Mouse (Mus musculus) CH12.LX (cell line): ENCODE measurements around the gene Gtpbp4. TPM values are rescaled to one million over a fixed set of nuclear protein-coding genes. Genes with fewer than 3 reads are reported as not detected.

Source experiments
- DNase-seq: peaks from one replicate; pipeline ENCODE4 v3.0.0-alpha.2; 2013; ENCODE audit errors: extremely low read depth
- H3K27ac ChIP-seq: 2 replicates; pipeline ENCODE4 v1.5.1; 2012; ENCODE audit warnings: low read depth, mild to moderate bottlenecking, control low read depth, moderate library complexity; ENCODE audit not compliant: insufficient read depth
- H3K27me3 ChIP-seq: replicated peaks from 2 replicates; pipeline ENCODE3; 2012; ENCODE audit warnings: inconsistent platforms
- H3K36me3 ChIP-seq, 2 experiments: replicated peaks in 1 of 2; 2 replicates each; pipeline versions ENCODE3 to v1.6.1; 2012; ENCODE audit warnings: inconsistent platforms in 1 of 2, low read length in 1 of 2, mild to moderate bottlenecking in 1 of 2, mixed read lengths in 1 of 2, moderate library complexity in 1 of 2; ENCODE audit not compliant: control insufficient read depth in 1 of 2, insufficient read depth in 1 of 2
- H3K4me1 ChIP-seq, 2 experiments: 2 replicates each; pipeline ENCODE4 v1.6.1; 2012; ENCODE audit warnings: inconsistent platforms in 1 of 2, moderate library complexity in 1 of 2; ENCODE audit not compliant: insufficient read depth in 2 of 2, control insufficient read depth in 1 of 2
- H3K4me2 ChIP-seq: 2 replicates; pipeline ENCODE4 v1.6.1; 2012; ENCODE audit warnings: low read depth, mild to moderate bottlenecking, control low read depth; ENCODE audit not compliant: poor library complexity, insufficient read depth, severe bottlenecking
- H3K4me3 ChIP-seq, 3 experiments: fragments of 150-350 bp in 1 of 3; sonication (generic) in 1 of 3; replicated peaks in 1 of 3; 2 replicates each; pipeline versions ENCODE3 to v1.5.1; 2011 to 2012; ENCODE audit warnings: low read depth in 2 of 3, low read length in 2 of 3, mild to moderate bottlenecking in 2 of 3, moderate library complexity in 2 of 3, control low read depth in 1 of 3, improper control_type of control experiment in 1 of 3, inconsistent platforms in 1 of 3, mixed read lengths in 1 of 3; ENCODE audit not compliant: poor library complexity in 1 of 3
- H3K79me2 ChIP-seq: replicated peaks from 2 replicates; pipeline ENCODE4 v1.6.1; 2012; ENCODE audit warnings: mild to moderate bottlenecking, moderate library complexity; ENCODE audit not compliant: control insufficient read depth, poor library complexity, insufficient read depth, severe bottlenecking; ENCODE audit errors: extremely low read depth
- H3K9ac ChIP-seq: 2 replicates; pipeline ENCODE4 v1.6.1; 2012; ENCODE audit warnings: low read depth, mild to moderate bottlenecking, control low read depth, moderate library complexity; ENCODE audit not compliant: insufficient read depth
- H3K9me3 ChIP-seq: replicated peaks from 2 replicates; pipeline ENCODE3; 2012; ENCODE audit warnings: low read length, inconsistent platforms, mixed read lengths
- E2F4 ChIP-seq: IDR thresholded peaks from 2 replicates; pipeline ENCODE4 v1.6.1; 2011; ENCODE audit warnings: low read depth, low read length, improper control_type of control experiment; ENCODE audit not compliant: insufficient replicate concordance
- EP300 ChIP-seq: IDR thresholded peaks from 2 replicates; pipeline ENCODE4 v1.6.1; 2011; ENCODE audit warnings: low read length, improper control_type of control experiment
- ETS1 ChIP-seq: conservative IDR thresholded peaks from 2 replicates; pipeline ENCODE4 v1.6.1; 2012; ENCODE audit warnings: low read depth, mild to moderate bottlenecking, inconsistent platforms, low read length, improper control_type of control experiment, moderate library complexity
- GABPA ChIP-seq: IDR thresholded peaks from 2 replicates; pipeline ENCODE4 v1.6.1; 2012; ENCODE audit warnings: low read depth, low read length, improper control_type of control experiment, inconsistent platforms; ENCODE audit not compliant: insufficient replicate concordance
- HCFC1 ChIP-seq: IDR thresholded peaks from 2 replicates; pipeline ENCODE4 v1.6.1; 2012; ENCODE audit warnings: low read depth, mild to moderate bottlenecking, inconsistent platforms, low read length, improper control_type of control experiment
- IRF4 ChIP-seq: IDR thresholded peaks from 2 replicates; pipeline ENCODE4 v1.6.1; 2014; ENCODE audit warnings: low read depth, mild to moderate bottlenecking, inconsistent platforms, low read length, improper control_type of control experiment
- JUND ChIP-seq: conservative IDR thresholded peaks from 2 replicates; pipeline ENCODE4 v1.6.1; 2011; ENCODE audit warnings: low read depth, low read length, improper control_type of control experiment
- KAT2A ChIP-seq: IDR thresholded peaks from 2 replicates; pipeline ENCODE4 v1.6.1; 2012; ENCODE audit warnings: low read length, improper control_type of control experiment, inconsistent platforms; ENCODE audit not compliant: insufficient replicate concordance
- MYC ChIP-seq: IDR thresholded peaks from 2 replicates; pipeline ENCODE4 v1.6.1; 2011; ENCODE audit warnings: low read depth, mild to moderate bottlenecking, improper control_type of control experiment, low read length
- PAX5 ChIP-seq: IDR thresholded peaks from 2 replicates; pipeline ENCODE4 v1.6.1; 2012; ENCODE audit warnings: low read length, inconsistent platforms, mixed read lengths
- POLR2A ChIP-seq: IDR thresholded peaks from 2 replicates; pipeline ENCODE4 v1.6.1; 2011; ENCODE audit warnings: low read depth, mild to moderate bottlenecking, improper control_type of control experiment, low read length
- POLR2AphosphoS2 ChIP-seq: IDR thresholded peaks from 2 replicates; pipeline ENCODE4 v1.6.1; 2011; ENCODE audit warnings: low read depth, low read length, improper control_type of control experiment
- RAD21 ChIP-seq: IDR thresholded peaks from 2 replicates; pipeline ENCODE4 v1.6.1; 2011; ENCODE audit warnings: low read depth, mild to moderate bottlenecking, low read length, improper control_type of control experiment, moderate library complexity
- SIN3A ChIP-seq: IDR thresholded peaks from 2 replicates; pipeline ENCODE4 v1.6.1; 2012; ENCODE audit warnings: low read length, improper control_type of control experiment, inconsistent platforms
- SMC3 ChIP-seq: IDR thresholded peaks from 2 replicates; pipeline ENCODE4 v1.6.1; 2011; ENCODE audit warnings: low read depth, low read length, improper control_type of control experiment
- TBP ChIP-seq: conservative IDR thresholded peaks from 2 replicates; pipeline ENCODE4 v1.6.1; 2011; ENCODE audit warnings: low read depth, low read length, improper control_type of control experiment
- TCF12 ChIP-seq: IDR thresholded peaks from 2 replicates; pipeline ENCODE4 v1.6.1; 2014; ENCODE audit warnings: low read depth, mild to moderate bottlenecking, inconsistent platforms, low read length, improper control_type of control experiment
- UBTF ChIP-seq: IDR thresholded peaks from 2 replicates; pipeline ENCODE4 v1.6.1; 2012; ENCODE audit warnings: low read depth, mild to moderate bottlenecking, inconsistent platforms, low read length, improper control_type of control experiment, moderate library complexity
- USF1 ChIP-seq: IDR thresholded peaks from 2 replicates; pipeline ENCODE4 v1.6.1; 2014; ENCODE audit warnings: low read depth, mild to moderate bottlenecking, inconsistent platforms, low read length, improper control_type of control experiment
- USF2 ChIP-seq: conservative IDR thresholded peaks from 2 replicates; pipeline ENCODE4 v1.6.1; 2011; ENCODE audit warnings: low read depth, low read length, improper control_type of control experiment
- ZKSCAN1 ChIP-seq: IDR thresholded peaks from 2 replicates; pipeline ENCODE4 v1.6.1; 2012; ENCODE audit warnings: low read depth, inconsistent platforms, low read length, improper control_type of control experiment, borderline replicate concordance
- ZMIZ1 ChIP-seq: IDR thresholded peaks from 2 replicates; pipeline ENCODE4 v1.6.1; 2012; ENCODE audit warnings: low read depth, mild to moderate bottlenecking, inconsistent platforms, low read length, improper control_type of control experiment
- dilution Hi-C: fragments of 300-500 bp; cut with MboI; formaldehyde crosslinking; loops from 2 replicates; pipeline ENCODE4 v1.14.3; 2020; ENCODE audit warnings: low sequenced_read_pairs; ENCODE audit not compliant: extremely low pct_unique_long_range_greater_than_20kb, extremely low pct_ligation_motif_present
- in situ Hi-C: fragments of 300-500 bp; cut with MboI; formaldehyde crosslinking; loops from 3 replicates; pipeline ENCODE4 v1.14.3; 2019; ENCODE audit warnings: low sequenced_read_pairs, low pct_ligation_motif_present, low pct_unique_long_range_greater_than_20kb, mixed read lengths
- polyA plus RNA-seq: library from polyadenylated mRNA; unstranded; fragments of >175 nt; gene quantifications from 2 replicates; pipeline ENCODE4 v1.2.1, GENCODE M21; 2012; ENCODE audit warnings: low read depth; ENCODE audit not compliant: insufficient read length
- total RNA-seq, 2 experiments: library from RNA; depleted of rRNA; stranded (reverse); fragments of 300-350 nt in 1 of 2; fragments of >200 nt in 1 of 2; gene quantifications; 2 replicates each; pipeline ENCODE4 v1.2.3; 2012 to 2014

The Gtpbp4 gene
- total and polyA plus RNA-seq, 3 experiments: 92.1 to 174 (median 116) TPM

- no peak overlapping the region for H3K9ac ChIP-seq
- no peaks in the 10 kb centered on the region for H3K27me3 ChIP-seq
- peaks cover 8% of the 10 kb centered on the region for H3K9me3 ChIP-seq
- in situ Hi-C loops: no loop called here
- H3K79me2 ChIP-seq: no peaks in the 10 kb centered on the region
- H3K27ac ChIP-seq: no peak overlapping the region
- H3K4me3 ChIP-seq: no peak overlapping the region
- no peak overlapping the region for H3K4me2 ChIP-seq
- dilution Hi-C loops: no loop called here
- H3K36me3 ChIP-seq: no peaks in the 10 kb centered on the region
- H3K4me1 ChIP-seq: no peaks in the 10 kb centered on the region
- DNase-seq: no peak
- no peak for TF ChIP-seq TCF12
- TF ChIP-seq ETS1: no peak
- no peak for TF ChIP-seq USF2
- TF ChIP-seq USF1: no peak
- TF ChIP-seq POLR2AphosphoS2: no peak
- TF ChIP-seq SIN3A: no peak
Observed at GRCm38 (mm10) chr13:9040626-9041025, 44.7 kb upstream of the Gtpbp4 start.

GRCm38 (mm10) chr13:9031996-9032661 lies 36.2 kb upstream of the Gtpbp4 start:
- no peak overlapping the region for H3K9ac ChIP-seq
- no peaks in the 10 kb centered on the region for H3K36me3 ChIP-seq

GRCm38 (mm10) chr13:9030364-9030763 lies 34.5 kb upstream of the Gtpbp4 start:
- no peak for DNase-seq
- dilution Hi-C loops (no loop called here), in situ Hi-C loops (no loop called here)
- Histone ChIP-seq H3K79me2 (no peaks in the 10 kb centered on the region), H3K4me2 (no peak overlapping the region), H3K9me3 (no peaks in the 10 kb centered on the region), H3K4me3 (no peak overlapping the region), H3K36me3 (no peaks in the 10 kb centered on the region), H3K27me3 (no peaks in the 10 kb centered on the region), H3K4me1 (peaks cover 0 to 8% of the 10 kb centered on the region in 2 experiments; a peak in 2 of 4 replicates), H3K27ac (no peak overlapping the region), H3K9ac (no peak overlapping the region)
- no peak for TF ChIP-seq SMC3
- TF ChIP-seq ZMIZ1: no peak
- no peak for TF ChIP-seq KAT2A
- TF ChIP-seq ZKSCAN1: no peak
- TF ChIP-seq ETS1: no peak
- no peak for TF ChIP-seq POLR2A
- no peak for TF ChIP-seq RAD21
- TF ChIP-seq TBP: no peak
- TF ChIP-seq POLR2AphosphoS2: no peak
- TF ChIP-seq USF1: no peak
- no peak for TF ChIP-seq EP300
- no peak for TF ChIP-seq UBTF
- TF ChIP-seq GABPA: no peak
- no peak for TF ChIP-seq USF2
- TF ChIP-seq E2F4: no peak
- no peak for TF ChIP-seq SIN3A
- TF ChIP-seq HCFC1: no peak
- no peak for TF ChIP-seq IRF4
- TF ChIP-seq JUND: no peak
- no peak for TF ChIP-seq PAX5

More at GRCm38 (mm10) chr13:9031996-9032661, 36.2 kb upstream of the Gtpbp4 start:
- Histone ChIP-seq H3K4me3 (no peak overlapping the region), H3K79me2 (no peaks in the 10 kb centered on the region), H3K4me1 (peaks cover 0 to 3% of the 10 kb centered on the region in 2 experiments; a peak in 2 of 4 replicates), H3K4me2 (no peak overlapping the region), H3K27ac (no peak overlapping the region), H3K27me3 (no peaks in the 10 kb centered on the region), H3K9me3 (peaks cover 3% of the 10 kb centered on the region)
- dilution Hi-C loops (no loop called here), in situ Hi-C loops (no loop called here)
- TF ChIP-seq SMC3 (no peak), GABPA (no peak), MYC (no peak)
- no peak for DNase-seq
